Mouse (Mus musculus): ENCODE results near the gene Spon1. TPM values are rescaled to one million over a fixed set of nuclear protein-coding genes. Genes with fewer than 3 reads are reported as not detected.

The Spon1 gene
- total and polyA plus RNA-seq, 3 experiments = not detected

DNA sequence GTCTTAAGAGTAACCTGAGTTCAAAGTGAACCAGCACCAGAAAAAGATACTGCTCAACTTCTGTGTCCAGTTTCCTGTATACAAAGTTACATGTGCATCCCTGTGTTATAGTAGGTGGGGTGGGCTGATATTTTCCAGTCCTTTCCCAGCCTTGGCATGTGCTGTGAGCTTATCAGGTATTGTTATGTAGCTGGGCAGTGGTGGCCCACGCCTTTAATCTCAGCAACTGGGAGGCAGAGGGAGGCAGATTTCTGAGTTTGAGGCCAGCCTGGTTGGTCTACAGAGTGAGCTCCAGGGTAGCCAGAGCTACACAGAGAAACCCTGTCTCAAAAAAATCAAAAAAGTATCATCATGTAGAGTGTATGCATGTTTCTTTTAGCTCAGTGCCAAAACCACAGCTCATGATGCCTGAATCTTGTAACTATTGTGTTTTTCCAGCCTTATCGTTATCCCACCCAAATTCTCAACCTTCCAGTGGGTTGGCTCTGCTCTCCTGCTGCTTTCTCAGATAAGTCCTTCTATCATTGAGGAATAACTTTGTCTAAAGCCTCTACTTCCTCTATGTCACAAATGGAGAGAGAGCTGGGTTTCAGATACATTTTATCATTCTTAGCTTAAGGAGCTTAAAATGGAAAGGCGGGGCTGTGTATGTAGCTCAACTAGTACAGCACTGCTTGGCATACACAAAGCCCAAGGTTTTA, 137.5 kb downstream of the Spon1 start:
- no peaks in the 10 kb centered on the region for H3K79me2 ChIP-seq (ENCODE audit: control insufficient read depth, insufficient read depth, low read length, poor library complexity)
- TF ChIP-seq CTCF (IDR thresholded peaks at IDR 0.05 in 2 of 3, conservative IDR thresholded peaks at IDR 0.05 in 1 of 3; ENCODE audit: control insufficient read depth in 1 of 3, insufficient read depth in 1 of 3, low read depth in 2 of 3, low read length in 3 of 3, poor library complexity in 1 of 3, severe bottlenecking in 1 of 3) (no peak), ZC3H11A (IDR thresholded peaks at IDR 0.05; ENCODE audit: low read depth, low read length) (no peak), RAD21 (IDR thresholded peaks at IDR 0.05; ENCODE audit: low read depth, low read length) (no peak), MYB (IDR thresholded peaks at IDR 0.05; ENCODE audit: low read depth, low read length) (no peak), UBTF (IDR thresholded peaks at IDR 0.05; ENCODE audit: borderline replicate concordance, insufficient read depth, low read depth, low read length) (no peak), MAZ (IDR thresholded peaks at IDR 0.05; ENCODE audit: low read depth, low read length) (no peak), MYC (IDR thresholded peaks at IDR 0.05; ENCODE audit: low read depth, low read length) (no peak), E2F4 (IDR thresholded peaks at IDR 0.05; ENCODE audit: borderline replicate concordance, low read depth, low read length) (no peak)
- DNase-seq (ENCODE audit: low read depth, low spot score) = no peak
- H3K9me3 ChIP-seq (replicated peaks; ENCODE audit: insufficient read depth, low read length) = no peaks in the 10 kb centered on the region
- no peak overlapping the region for H3K4me3 ChIP-seq (ENCODE audit: control insufficient read depth in 1 of 2, insufficient read depth in 1 of 2, low read depth in 2 of 2, low read length in 2 of 2)
- no peak overlapping the region for H3K9ac ChIP-seq (ENCODE audit: control insufficient read depth, low read depth, low read length, poor library complexity, severe bottlenecking)
- H3K27ac ChIP-seq (ENCODE audit: control insufficient read depth, low read depth, low read length) = no peak overlapping the region
- no peaks in the 10 kb centered on the region for H3K36me3 ChIP-seq (ENCODE audit: control insufficient read depth in 1 of 2, insufficient read depth in 2 of 2, low read length in 2 of 2)
- H3K27me3 ChIP-seq (ENCODE audit: control insufficient read depth in 1 of 2, insufficient read depth in 2 of 2, low read length in 2 of 2) = no peaks in the 10 kb centered on the region
- no peaks in the 10 kb centered on the region for H3K4me1 ChIP-seq (ENCODE audit: control insufficient read depth in 1 of 2, insufficient read depth in 2 of 2, low read length in 2 of 2)

DNA sequence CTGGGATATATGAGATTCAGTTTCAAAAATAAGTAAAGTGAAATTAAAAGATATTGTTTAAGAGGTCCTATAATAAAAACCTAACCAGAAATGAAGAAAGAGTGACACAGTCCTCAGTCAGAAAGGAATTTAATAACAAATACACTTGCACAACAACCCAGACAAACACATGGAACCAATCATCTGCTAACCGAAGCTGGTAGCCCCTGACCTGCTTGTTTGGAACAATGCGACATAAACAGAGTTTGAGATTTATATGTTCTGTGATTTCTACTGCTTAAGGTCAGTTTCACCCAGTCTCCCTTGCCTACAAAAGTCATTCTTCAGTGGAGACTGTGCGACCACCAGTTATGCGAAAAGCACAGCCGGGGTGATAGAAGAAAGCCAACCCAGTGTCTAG, 138.1 kb downstream of the Spon1 start:
- H3K4me3 ChIP-seq (ENCODE audit: control insufficient read depth in 1 of 2, insufficient read depth in 1 of 2, low read depth in 2 of 2, low read length in 2 of 2) = no peak overlapping the region
- DNase-seq (ENCODE audit: low read depth, low spot score) = no peak
- no peaks in the 10 kb centered on the region for H3K36me3 ChIP-seq (ENCODE audit: control insufficient read depth in 1 of 2, insufficient read depth in 2 of 2, low read length in 2 of 2)
- no peak for TF ChIP-seq SIN3A (IDR thresholded peaks at IDR 0.05; ENCODE audit: low read length)
- no peak for TF ChIP-seq NRF1 (IDR thresholded peaks at IDR 0.05; ENCODE audit: insufficient read depth, low read depth, low read length, poor library complexity, severe bottlenecking)
- TF ChIP-seq ELF1 (IDR thresholded peaks at IDR 0.05; ENCODE audit: low read depth, low read length) = no peak
- no peak for TF ChIP-seq ZNF384 (IDR thresholded peaks at IDR 0.05; ENCODE audit: low read depth, low read length)
- no peak for TF ChIP-seq USF1 (IDR thresholded peaks at IDR 0.05; ENCODE audit: low read depth, low read length)
- TF ChIP-seq ETS1 (IDR thresholded peaks at IDR 0.05; ENCODE audit: low read depth, low read length) = no peak
- no peak for TF ChIP-seq KAT2A (conservative IDR thresholded peaks at IDR 0.05; ENCODE audit: low read depth, low read length)
- no peak for TF ChIP-seq TCF12 (IDR thresholded peaks at IDR 0.05; ENCODE audit: low read depth, low read length)
- no peak for TF ChIP-seq JUND (IDR thresholded peaks at IDR 0.05; ENCODE audit: low read depth, low read length)
- TF ChIP-seq CHD1 (IDR thresholded peaks at IDR 0.05; ENCODE audit: low read depth, low read length) = no peak
- TF ChIP-seq MAFK (IDR thresholded peaks at IDR 0.05; ENCODE audit: borderline replicate concordance, low read depth, low read length) = no peak
- TF ChIP-seq E2F4 (IDR thresholded peaks at IDR 0.05; ENCODE audit: borderline replicate concordance, low read depth, low read length) = no peak
- no peaks in the 10 kb centered on the region for H3K9me3 ChIP-seq (replicated peaks; ENCODE audit: insufficient read depth, low read length)
- no peak overlapping the region for H3K27ac ChIP-seq (ENCODE audit: control insufficient read depth, low read depth, low read length)
- no peaks in the 10 kb centered on the region for H3K4me1 ChIP-seq (ENCODE audit: control insufficient read depth in 1 of 2, insufficient read depth in 2 of 2, low read length in 2 of 2)
- no peaks in the 10 kb centered on the region for H3K79me2 ChIP-seq (ENCODE audit: control insufficient read depth, insufficient read depth, low read length, poor library complexity)
- H3K9ac ChIP-seq (ENCODE audit: control insufficient read depth, low read depth, low read length, poor library complexity, severe bottlenecking) = no peak overlapping the region
- H3K27me3 ChIP-seq (ENCODE audit: control insufficient read depth in 1 of 2, insufficient read depth in 2 of 2, low read length in 2 of 2) = no peaks in the 10 kb centered on the region

All from MEL (cell line).